Mouse (Mus musculus) intestine, embryonic 16.5 days (tissue): ENCODE measurements around the gene Otop2. TPM values are rescaled to one million over a fixed set of nuclear protein-coding genes. Genes with fewer than 3 reads are reported as not detected.

ENCODE experiments used
- ATAC-seq: fragments of 200-750 bp; cut with Nextera tagmentation; 2 replicates; pipeline ENCODE4 v1.8.0; 2017; ENCODE audit warnings: moderate TSS enrichment, moderate library complexity
- H3K27ac ChIP-seq: fragments of 300-500 bp; sonication (generic); 2 replicates; pipeline ENCODE4 v1.5.1; 2014; ENCODE audit warnings: mild to moderate bottlenecking, low read length
- H3K27me3 ChIP-seq: fragments of 300-500 bp; sonication (generic); replicated peaks from 2 replicates; pipeline ENCODE4 v1.6.1; 2014; ENCODE audit warnings: low read length, control low read depth, mixed read lengths; ENCODE audit not compliant: control insufficient read depth, insufficient read depth
- H3K36me3 ChIP-seq: fragments of 300-500 bp; sonication (generic); 2 replicates; pipeline ENCODE4 v1.6.1; 2014; ENCODE audit warnings: low read length, control low read depth; ENCODE audit not compliant: control insufficient read depth, insufficient read depth
- H3K4me1 ChIP-seq: fragments of 300-500 bp; sonication (generic); 2 replicates; pipeline ENCODE4 v1.6.1; 2014; ENCODE audit warnings: low read length, control low read depth, mixed read lengths; ENCODE audit not compliant: control insufficient read depth, insufficient read depth
- H3K4me2 ChIP-seq: fragments of 300-500 bp; sonication (generic); 2 replicates; pipeline ENCODE4 v1.6.1; 2014; ENCODE audit warnings: low read depth, low read length, control low read depth
- H3K4me3 ChIP-seq: fragments of 300-500 bp; sonication (generic); 2 replicates; pipeline ENCODE4 v1.5.1; 2014; ENCODE audit warnings: mild to moderate bottlenecking, low read length
- H3K9ac ChIP-seq: fragments of 300-500 bp; sonication (generic); 2 replicates; pipeline ENCODE4 v1.6.1; 2014; ENCODE audit warnings: low read depth, low read length
- H3K9me3 ChIP-seq: fragments of 300-500 bp; sonication (generic); 2 replicates; pipeline ENCODE4 v1.6.1; 2016; ENCODE audit warnings: low read length, control low read depth; ENCODE audit not compliant: control insufficient read depth
- WGBS: fragments of 180-500 bp; shearing (Covaris S2); extraction: QIAGEN DNeasy Blood & Tissue Kit; methylation state at CpG from one replicate; pipeline ENCODE4 v1.1.7; 2014; 5-methylcytosine and 5-hydroxymethylcytosine counted together
- polyA plus RNA-seq: library from polyadenylated mRNA; unstranded; fragments of >200 nt; fragmentation: Nextera tagmentation; extraction: Ambion mirVana; gene quantifications from 2 replicates; pipeline ENCODE4 v1.2.1, GENCODE M21; 2015

The Otop2 gene
- polyA plus RNA-seq, 1 experiment from 2014 or later: 0.11 TPM

- peak overlapping the region; percentile 60 for H3K27ac ChIP-seq
- H3K4me3 ChIP-seq: peak overlapping the region; percentile 60
- 4% methylated on average over 28 of the region's 28 CpGs for WGBS
- peak overlapping the region; percentile 72 for H3K9ac ChIP-seq
- peak overlapping the region; percentile 90 for H3K4me2 ChIP-seq
- peak; percentile 45 for ATAC-seq
- H3K27me3 ChIP-seq: peaks cover 13% of the 10 kb centered on the region
- H3K9me3 ChIP-seq: no peaks in the 10 kb centered on the region
- peaks cover 10% of the 10 kb centered on the region for H3K4me1 ChIP-seq
- no peaks in the 10 kb centered on the region for H3K36me3 ChIP-seq
Measured at GRCm38 (mm10) chr11:115366706-115367394, 59.9 kb downstream of the Otop2 start.

- WGBS: under 1% methylated on average over 37 of the region's 39 CpGs
- peak within 1 kb of the TSS; percentile 90 for H3K4me2 ChIP-seq
- H3K9ac ChIP-seq: peak within 1 kb of the TSS; percentile 72
- H3K27ac ChIP-seq: peak within 1 kb of the TSS; percentile 60
- peaks cover 13% of the 10 kb centered on the region for H3K27me3 ChIP-seq
- ATAC-seq: peak; percentile 88
- H3K9me3 ChIP-seq: no peaks in the 10 kb centered on the region
- H3K4me1 ChIP-seq: peaks cover 10% of the 10 kb centered on the region
- H3K4me3 ChIP-seq: peak within 1 kb of the TSS; percentile 60
- no peaks in the 10 kb centered on the region for H3K36me3 ChIP-seq
Measured at GRCm38 (mm10) chr11:115367395-115367944, 60.5 kb downstream of the Otop2 start, which contains the start of gene Hid1. TSS of gene Hid1 (minus strand) at chr11:115367756.

- 55% methylated on average over 7 of the region's 7 CpGs for WGBS
- Histone ChIP-seq H3K9ac (no peak overlapping the region), H3K4me2 (no peak overlapping the region), H3K9me3 (no peaks in the 10 kb centered on the region), H3K36me3 (no peaks in the 10 kb centered on the region), H3K4me1 (peaks cover 16% of the 10 kb centered on the region), H3K27me3 (peaks cover 26% of the 10 kb centered on the region), H3K4me3 (no peak overlapping the region), H3K27ac (no peak overlapping the region)
- ATAC-seq: no peak
Measured at GRCm38 (mm10) chr11:115370368-115370767, 63.4 kb downstream of the Otop2 start.

GRCm38 (mm10) chr11:115371354-115371753 is 64.4 kb downstream of the Otop2 start:
- H3K27ac ChIP-seq: no peak overlapping the region
- no peak overlapping the region for H3K4me2 ChIP-seq
- WGBS: 65% methylated on average over 8 of the region's 8 CpGs
- no peaks in the 10 kb centered on the region for H3K36me3 ChIP-seq
- peaks cover 16% of the 10 kb centered on the region for H3K4me1 ChIP-seq
- ATAC-seq: no peak
- H3K9me3 ChIP-seq: no peaks in the 10 kb centered on the region
- no peak overlapping the region for H3K4me3 ChIP-seq
- H3K27me3 ChIP-seq: peaks cover 26% of the 10 kb centered on the region
- no peak overlapping the region for H3K9ac ChIP-seq

- H3K4me3 ChIP-seq: no peak overlapping the region
- no peaks in the 10 kb centered on the region for H3K36me3 ChIP-seq
- no peak for ATAC-seq
- no peak overlapping the region for H3K9ac ChIP-seq
- peaks cover 21% of the 10 kb centered on the region for H3K27me3 ChIP-seq
- WGBS: 61% methylated on average over 1 of the region's 1 CpGs
- H3K4me1 ChIP-seq: peaks cover 12% of the 10 kb centered on the region
- H3K27ac ChIP-seq: no peak overlapping the region
- no peak overlapping the region for H3K4me2 ChIP-seq
- no peaks in the 10 kb centered on the region for H3K9me3 ChIP-seq
Measured at GRCm38 (mm10) chr11:115372015-115372414, 65.1 kb downstream of the Otop2 start.

GRCm38 (mm10) chr11:115372737-115373136 is 65.8 kb downstream of the Otop2 start:
- Histone ChIP-seq H3K9ac (no peak overlapping the region), H3K4me1 (peaks cover 8% of the 10 kb centered on the region), H3K27me3 (peaks cover 17% of the 10 kb centered on the region; the same call in 1 of the 2 replicates), H3K4me3 (no peak overlapping the region), H3K4me2 (no peak overlapping the region), H3K27ac (no peak overlapping the region), H3K9me3 (no peaks in the 10 kb centered on the region), H3K36me3 (no peaks in the 10 kb centered on the region)
- ATAC-seq: no peak
- 56% methylated on average over 2 of the region's 2 CpGs for WGBS

GRCm38 (mm10) chr11:115373805-115374694 is 67.1 kb downstream of the Otop2 start:
- ATAC-seq: peak; percentile 50; the same call in 1 of the 2 replicates
- H3K4me2 ChIP-seq: peak overlapping the region; percentile 65
- H3K27me3 ChIP-seq: peaks cover 17% of the 10 kb centered on the region; the same call in 1 of the 2 replicates
- 0 out of 2 replicates have a peak, but pooled peaks cover 2% of the 10 kb centered on the region for H3K9me3 ChIP-seq
- WGBS: 2% methylated on average over 30 of the region's 30 CpGs
- H3K4me3 ChIP-seq: peak overlapping the region; percentile 45
- peak overlapping the region; percentile 60 for H3K9ac ChIP-seq
- H3K4me1 ChIP-seq: peaks cover 8% of the 10 kb centered on the region; the same call in 1 of the 2 replicates
- H3K27ac ChIP-seq: no peak overlapping the region
- H3K36me3 ChIP-seq: no peaks in the 10 kb centered on the region

GRCm38 (mm10) chr11:115374695-115375425 is 67.9 kb downstream of the Otop2 start:
- 66% methylated on average over 12 of the region's 12 CpGs for WGBS
- Histone ChIP-seq H3K27me3 (peaks cover 17% of the 10 kb centered on the region; the same call in 1 of the 2 replicates), H3K4me1 (peaks cover 8% of the 10 kb centered on the region; the same call in 1 of the 2 replicates), H3K27ac (no peak overlapping the region), H3K9me3 (0 out of 2 replicates have a peak, but pooled peaks cover 2% of the 10 kb centered on the region), H3K36me3 (no peaks in the 10 kb centered on the region), H3K4me3 (no peak overlapping the region), H3K4me2 (no peak overlapping the region; the same call in 1 of the 2 replicates), H3K9ac (peak overlapping the region; percentile 60; the same call in 1 of the 2 replicates)
- no peak for ATAC-seq
